Mouse (Mus musculus) cerebellum, adult 2 months (tissue): ENCODE measurements around the gene Dnaaf1.

Experiments used
- CTCF ChIP-seq: fragments of 200-500 bp; IDR thresholded peaks from 2 replicates; pipeline ENCODE4 v1.5.1; 2011; ENCODE audit warnings: low read depth, mild to moderate bottlenecking, control low read depth, low read length, moderate library complexity, borderline replicate concordance; ENCODE audit not compliant: insufficient read depth
- POLR2A ChIP-seq: fragments of 200-500 bp; IDR thresholded peaks from 2 replicates; pipeline ENCODE4 v1.6.1; 2011; ENCODE audit warnings: low read length, control low read depth, borderline replicate concordance; ENCODE audit not compliant: insufficient read depth

- TF ChIP-seq CTCF = no peak
- no peak for TF ChIP-seq POLR2A
These were observed 17.9 kb upstream of the Dnaaf1 start for GRCm38 (mm10) chr8:119557132-119557531.
